Mouse (Mus musculus): Measurements from ENCODE around the gene Ang4. TPM values are rescaled to one million over a fixed set of nuclear protein-coding genes. Genes with fewer than 3 reads are reported as not detected.

The Ang4 gene
- polyA plus RNA-seq, 1 experiment from 2014 or later, result not detected

Other genes with a start within 250 kb of the Ang4 start
- not detected in 2 replicates for gene Gm5622, start 220.8 kb downstream of the Ang4 start, polyA plus RNA-seq (2014; fragmentation: Nextera tagmentation; extraction: Ambion mirVana)
- not detected in 2 replicates for gene Gm17175, start 199.5 kb downstream of the Ang4 start, polyA plus RNA-seq (2014; fragmentation: Nextera tagmentation; extraction: Ambion mirVana)
- gene Gm17174, start 181.5 kb downstream of the Ang4 start, polyA plus RNA-seq (2014; fragmentation: Nextera tagmentation; extraction: Ambion mirVana), result not detected in 2 replicates
- gene Gm17078, start 162.3 kb downstream of the Ang4 start, polyA plus RNA-seq (2014; fragmentation: Nextera tagmentation; extraction: Ambion mirVana), result not detected in 2 replicates
- not detected in 2 replicates for gene Gm4181, start 137.9 kb downstream of the Ang4 start, polyA plus RNA-seq (2014; fragmentation: Nextera tagmentation; extraction: Ambion mirVana)
- not detected in 2 replicates for gene Gm17079, start 78.1 kb downstream of the Ang4 start, polyA plus RNA-seq (2014; fragmentation: Nextera tagmentation; extraction: Ambion mirVana)
- gene Gm5800, start 56.4 kb downstream of the Ang4 start, polyA plus RNA-seq (2014; fragmentation: Nextera tagmentation; extraction: Ambion mirVana), result not detected in 2 replicates
- not detected in 2 replicates for gene AY358078, start 26.5 kb upstream of the Ang4 start, polyA plus RNA-seq (2014; fragmentation: Nextera tagmentation; extraction: Ambion mirVana)
- gene Ear6, start 80.1 kb upstream of the Ang4 start, polyA plus RNA-seq (2014; fragmentation: Nextera tagmentation; extraction: Ambion mirVana), result not detected in 2 replicates
- 85.2 and 85.6 TPM in 2 replicates for gene Mettl17, start 111.3 kb upstream of the Ang4 start, polyA plus RNA-seq (2014; fragmentation: Nextera tagmentation; extraction: Ambion mirVana)
- 1.1 and 1.8 TPM in 2 replicates for gene Slc39a2, start 119.3 kb upstream of the Ang4 start, polyA plus RNA-seq (2014; fragmentation: Nextera tagmentation; extraction: Ambion mirVana)
- gene Ndrg2, start 140.6 kb upstream of the Ang4 start, polyA plus RNA-seq (2014; fragmentation: Nextera tagmentation; extraction: Ambion mirVana), result 98.7 and 128 TPM in 2 replicates
- gene Tppp2, start 144.8 kb upstream of the Ang4 start, polyA plus RNA-seq (2014; fragmentation: Nextera tagmentation; extraction: Ambion mirVana), result not detected in 2 replicates
- not detected in 2 replicates for gene Rnase13, start 149.2 kb upstream of the Ang4 start, polyA plus RNA-seq (2014; fragmentation: Nextera tagmentation; extraction: Ambion mirVana)
- gene Arhgef40, start 211.1 kb upstream of the Ang4 start, polyA plus RNA-seq (2014; fragmentation: Nextera tagmentation; extraction: Ambion mirVana), result 72.8 and 75.8 TPM in 2 replicates
- gene Tmem253, start 242.1 kb upstream of the Ang4 start, polyA plus RNA-seq (2014; fragmentation: Nextera tagmentation; extraction: Ambion mirVana), result 0.37 and 0.39 TPM in 2 replicates
- 41.6 and 46.9 TPM in 2 replicates for gene Zfp219, start 247.1 kb upstream of the Ang4 start, polyA plus RNA-seq (2014; fragmentation: Nextera tagmentation; extraction: Ambion mirVana)